Mouse (Mus musculus): ENCODE measurements around the gene 0610010F05Rik. TPM values are rescaled to one million over a fixed set of nuclear protein-coding genes. Genes with fewer than 3 reads are reported as not detected.

0610010F05Rik gene
- polyA plus RNA-seq (2015; fragmentation: Nextera tagmentation; extraction: Ambion mirVana) = 114 and 119 TPM in 2 replicates

- Histone ChIP-seq H3K27ac (peak within 1 kb of the TSS; percentile 94), H3K27me3 (no peaks in the 10 kb centered on the region), H3K4me2 (peak within 1 kb of the TSS; percentile 67), H3K9me3 (replicated peaks) (no peaks in the 10 kb centered on the region), H3K4me1 (peaks cover 30% of the 10 kb centered on the region), H3K4me3 (peak within 1 kb of the TSS; percentile 87), H3K9ac (peak within 1 kb of the TSS; percentile 95), H3K36me3 (ENCODE audit: poor library complexity, severe bottlenecking) (peaks cover 11% of the 10 kb centered on the region)
- ATAC-seq = peak; percentile 100
- WGBS = under 1% methylated on average over 83 of the region's 103 CpGs
Observed at GRCm38 (mm10) chr11:23632945-23633878, at the start of gene 0610010F05Rik. 0610010F05Rik (minus strand) TSS chr11:23633639.

DNA sequence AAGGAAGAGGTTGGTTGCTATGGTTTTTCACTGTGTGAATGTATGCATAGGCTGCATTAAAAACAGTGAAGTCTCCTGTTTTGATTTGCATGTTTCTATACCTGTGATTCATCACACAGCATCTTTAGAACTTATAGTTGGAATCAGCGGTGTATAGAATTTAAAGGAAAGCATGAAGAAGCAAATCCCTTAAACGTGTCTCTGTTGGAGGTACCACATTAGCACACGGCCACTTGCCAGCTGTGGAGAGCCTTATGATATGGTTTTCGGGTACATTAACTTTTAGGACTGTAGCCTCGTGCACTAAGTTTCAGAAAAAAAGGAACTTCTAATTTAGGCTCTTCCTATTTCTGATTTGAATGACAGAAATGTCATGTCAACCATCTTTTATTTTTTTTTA is 49.1 kb upstream of the 0610010F05Rik start:
- Histone ChIP-seq H3K4me2 (no peak overlapping the region), H3K27ac (no peak overlapping the region), H3K9me3 (replicated peaks) (no peaks in the 10 kb centered on the region), H3K4me3 (no peak overlapping the region), H3K9ac (no peak overlapping the region), H3K27me3 (no peaks in the 10 kb centered on the region), H3K4me1 (no peaks in the 10 kb centered on the region), H3K36me3 (ENCODE audit: poor library complexity, severe bottlenecking) (peaks cover 56% of the 10 kb centered on the region)
- 88% methylated on average over 5 of the region's 5 CpGs for WGBS
- no peak for ATAC-seq

DNA sequence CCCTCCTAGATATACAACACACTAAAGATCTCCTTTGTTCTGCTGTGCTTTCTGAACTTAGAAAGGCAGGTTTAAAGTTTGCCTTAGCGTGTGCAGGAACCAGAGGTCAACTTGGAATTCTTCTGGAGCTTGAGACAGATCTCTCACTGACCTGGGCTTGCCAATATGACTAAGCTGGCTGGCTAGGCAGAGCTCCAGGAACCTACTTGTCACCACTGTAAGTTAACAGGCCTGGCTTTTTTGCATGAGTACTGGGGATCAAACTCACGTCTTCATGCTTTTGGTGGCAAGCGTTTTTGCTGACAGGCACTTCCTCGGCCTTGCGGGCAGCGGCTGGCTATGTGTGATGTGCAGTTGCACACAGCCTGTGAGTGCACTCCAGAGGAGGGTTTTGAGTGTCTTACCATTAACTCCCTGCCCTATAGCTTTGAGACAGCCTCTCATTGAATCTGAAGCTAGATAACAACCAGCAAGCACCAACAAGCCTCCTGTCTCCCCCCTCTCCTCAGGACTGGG is 47.1 kb upstream of the 0610010F05Rik start:
- WGBS = 88% methylated on average over 6 of the region's 6 CpGs
- Histone ChIP-seq H3K27me3 (no peaks in the 10 kb centered on the region), H3K36me3 (ENCODE audit: poor library complexity, severe bottlenecking) (peaks cover 69% of the 10 kb centered on the region), H3K4me3 (no peak overlapping the region), H3K9ac (no peak overlapping the region), H3K27ac (no peak overlapping the region), H3K9me3 (replicated peaks) (no peaks in the 10 kb centered on the region), H3K4me1 (no peaks in the 10 kb centered on the region), H3K4me2 (no peak overlapping the region)
- ATAC-seq = no peak

DNA sequence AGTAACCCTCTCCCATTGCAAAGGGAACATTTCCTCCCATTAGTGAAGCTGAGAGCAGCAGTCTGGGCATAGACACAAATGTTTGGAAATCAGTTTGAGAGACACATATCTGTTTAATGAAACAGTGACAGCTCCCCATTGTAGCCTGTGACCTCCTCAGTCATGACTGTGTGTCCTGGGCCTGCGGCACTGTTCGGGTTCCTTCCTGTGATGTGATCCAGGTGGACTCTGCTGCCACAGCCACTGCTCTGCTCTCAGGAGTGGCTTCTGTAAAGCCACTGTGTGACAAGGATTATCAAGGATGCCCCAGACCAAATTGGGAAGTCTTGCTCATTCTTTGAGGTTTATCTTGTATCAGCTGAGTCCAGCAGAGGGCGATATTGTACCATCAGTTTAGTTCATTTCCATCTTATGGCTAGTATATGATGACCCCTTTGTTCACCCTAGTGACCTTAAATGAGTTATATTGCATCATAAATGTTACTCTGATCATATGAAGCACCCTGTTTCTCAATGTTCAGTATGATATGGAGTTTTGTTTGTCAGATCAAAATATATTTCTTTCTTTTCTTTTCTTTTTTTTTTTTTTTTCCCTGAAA is 45.7 kb upstream of the 0610010F05Rik start:
- H3K36me3 ChIP-seq (ENCODE audit: poor library complexity, severe bottlenecking) = peaks cover 83% of the 10 kb centered on the region
- WGBS = 56% methylated on average over 3 of the region's 3 CpGs
- no peaks in the 10 kb centered on the region for H3K27me3 ChIP-seq
- H3K4me1 ChIP-seq = no peaks in the 10 kb centered on the region
- H3K27ac ChIP-seq = no peak overlapping the region
- ATAC-seq = peak; percentile 45; the same call in 1 of the 2 replicates
- no peak overlapping the region for H3K9ac ChIP-seq
- no peak overlapping the region for H3K4me2 ChIP-seq
- no peak overlapping the region for H3K4me3 ChIP-seq
- H3K9me3 ChIP-seq (replicated peaks) = no peaks in the 10 kb centered on the region

GRCm38 (mm10) chr11:23676100-23676499 is 42.7 kb upstream of the 0610010F05Rik start:
- no peaks in the 10 kb centered on the region for H3K9me3 ChIP-seq (replicated peaks)
- H3K4me2 ChIP-seq = no peak overlapping the region
- ATAC-seq = no peak
- H3K9ac ChIP-seq = no peak overlapping the region
- no peaks in the 10 kb centered on the region for H3K27me3 ChIP-seq
- WGBS = 94% methylated on average over 5 of the region's 5 CpGs
- peaks cover 81% of the 10 kb centered on the region for H3K36me3 ChIP-seq (ENCODE audit: poor library complexity, severe bottlenecking)
- no peak overlapping the region for H3K4me3 ChIP-seq
- H3K4me1 ChIP-seq = no peaks in the 10 kb centered on the region
- no peak overlapping the region for H3K27ac ChIP-seq

GRCm38 (mm10) chr11:23672256-23672749 is 38.9 kb upstream of the 0610010F05Rik start:
- Histone ChIP-seq H3K4me3 (no peak overlapping the region), H3K36me3 (ENCODE audit: poor library complexity, severe bottlenecking) (peaks cover 54% of the 10 kb centered on the region), H3K9me3 (replicated peaks) (no peaks in the 10 kb centered on the region), H3K9ac (no peak overlapping the region), H3K27ac (no peak overlapping the region), H3K27me3 (no peaks in the 10 kb centered on the region), H3K4me1 (peaks cover 3% of the 10 kb centered on the region; the same call in 1 of the 2 replicates), H3K4me2 (no peak overlapping the region)
- 87% methylated on average over 4 of the region's 4 CpGs for WGBS
- no peak for ATAC-seq

DNA sequence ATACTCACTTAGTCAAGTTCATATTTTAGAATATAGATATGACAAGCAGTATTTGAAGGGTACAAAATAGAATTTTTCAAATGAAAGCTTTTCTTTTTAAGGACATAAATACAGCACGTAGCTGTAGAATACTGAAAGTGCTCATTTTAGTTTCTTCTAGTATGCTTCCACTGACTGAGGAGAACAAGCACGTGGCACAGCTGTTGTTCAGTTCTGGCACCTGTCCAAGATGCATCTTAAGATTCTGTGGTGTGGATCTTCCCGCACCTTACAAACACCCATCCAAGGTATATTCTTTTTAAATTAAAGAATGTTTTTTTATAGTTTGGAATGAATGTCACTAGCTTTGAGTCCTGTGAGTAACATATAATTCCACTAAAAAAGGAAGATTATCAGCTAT is 33.7 kb upstream of the 0610010F05Rik start:
- peak overlapping the region; percentile 78; the same call in 1 of the 2 replicates for H3K9ac ChIP-seq
- H3K4me3 ChIP-seq = peak overlapping the region; percentile 91
- H3K36me3 ChIP-seq (ENCODE audit: poor library complexity, severe bottlenecking) = peaks cover 7% of the 10 kb centered on the region; the same call in 1 of the 2 replicates
- ATAC-seq = no peak
- peaks cover 23% of the 10 kb centered on the region for H3K4me1 ChIP-seq
- H3K4me2 ChIP-seq = peak overlapping the region; percentile 75
- 19% methylated on average over 3 of the region's 3 CpGs for WGBS
- H3K27ac ChIP-seq = no peak overlapping the region
- no peaks in the 10 kb centered on the region for H3K9me3 ChIP-seq (replicated peaks)
- no peaks in the 10 kb centered on the region for H3K27me3 ChIP-seq

DNA sequence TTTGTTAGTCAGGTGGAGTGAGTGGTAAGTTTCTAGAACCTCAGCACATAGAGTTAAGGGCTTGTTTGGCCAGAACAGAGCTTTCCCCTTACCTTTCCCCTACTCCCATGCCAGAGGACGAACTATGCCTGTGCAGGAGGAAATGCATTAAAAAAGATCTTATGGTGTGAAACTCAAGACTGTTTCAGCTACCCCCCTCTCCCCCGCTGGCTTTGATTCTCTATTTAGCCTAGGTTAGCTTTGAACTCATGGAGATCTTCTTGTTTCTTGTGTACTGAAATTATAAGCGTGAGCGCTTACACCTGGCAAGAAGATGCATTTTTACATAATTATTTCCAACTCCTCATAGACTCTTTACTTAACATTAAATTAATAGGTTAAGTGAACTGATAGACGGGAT is 33.1 kb upstream of the 0610010F05Rik start:
- H3K9ac ChIP-seq = peak overlapping the region; percentile 78
- H3K27me3 ChIP-seq = no peaks in the 10 kb centered on the region
- WGBS = 8% methylated on average over 5 of the region's 5 CpGs

GRCm38 (mm10) chr11:23665798-23666501 is 32.5 kb upstream of the 0610010F05Rik start, which contains the start of gene Pex13:
Pex13 (minus strand) TSS chr11:23665959.
- Histone ChIP-seq H3K9ac (peak within 1 kb of the TSS; percentile 93), H3K27me3 (no peaks in the 10 kb centered on the region), H3K36me3 (ENCODE audit: poor library complexity, severe bottlenecking) (peaks cover 2% of the 10 kb centered on the region; the same call in 1 of the 2 replicates), H3K27ac (peak within 1 kb of the TSS; percentile 93), H3K4me2 (peak within 1 kb of the TSS; percentile 75), H3K4me3 (peak within 1 kb of the TSS; percentile 91), H3K9me3 (replicated peaks) (no peaks in the 10 kb centered on the region), H3K4me1 (peaks cover 23% of the 10 kb centered on the region)
- peak; percentile 98 for ATAC-seq
- under 1% methylated on average over 48 of the region's 49 CpGs for WGBS

More for the DNA sequence above, 33.1 kb upstream of the 0610010F05Rik start:
- H3K9me3 ChIP-seq (replicated peaks) = no peaks in the 10 kb centered on the region
- no peak for ATAC-seq
- H3K4me2 ChIP-seq = peak overlapping the region; percentile 75
- peaks cover 23% of the 10 kb centered on the region for H3K4me1 ChIP-seq
- H3K27ac ChIP-seq = peak overlapping the region; percentile 93
- peak overlapping the region; percentile 91 for H3K4me3 ChIP-seq
- H3K36me3 ChIP-seq (ENCODE audit: poor library complexity, severe bottlenecking) = peaks cover 3% of the 10 kb centered on the region; the same call in 1 of the 2 replicates

DNA sequence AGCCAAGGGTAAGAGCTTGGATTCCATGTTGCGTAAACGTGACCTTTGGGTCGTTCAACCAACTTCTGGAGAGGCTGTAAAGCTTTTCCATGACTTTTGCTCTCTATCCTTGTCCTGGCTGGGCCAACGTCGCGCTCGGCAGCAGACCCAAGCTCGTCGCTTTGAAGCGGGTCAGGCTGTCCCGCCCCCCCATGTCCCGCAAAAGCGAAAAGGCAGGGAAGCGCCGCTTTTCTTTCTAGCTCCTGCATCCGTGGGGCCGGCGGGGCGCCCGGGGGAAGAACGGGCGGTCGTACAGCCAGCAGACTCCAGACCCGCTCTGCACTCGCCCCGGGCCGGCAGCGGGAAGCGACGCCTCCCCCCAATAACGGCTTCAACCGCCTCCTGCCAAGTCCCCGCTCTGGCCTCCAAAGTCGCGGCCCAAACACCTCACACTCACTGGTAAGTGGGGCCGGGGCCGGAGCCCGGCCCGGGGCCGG is 31.9 kb upstream of the 0610010F05Rik start, which contains the start of gene Pus10:
Pus10 (plus strand) TSS at position 364 of the 476 bp plus-strand sequence.
- ATAC-seq = peak; percentile 63
- peak within 1 kb of the TSS; percentile 91 for H3K4me3 ChIP-seq
- peak within 1 kb of the TSS; percentile 75 for H3K4me2 ChIP-seq
- H3K9ac ChIP-seq = peak within 1 kb of the TSS; percentile 93
- no peaks in the 10 kb centered on the region for H3K36me3 ChIP-seq (ENCODE audit: poor library complexity, severe bottlenecking)
- no peaks in the 10 kb centered on the region for H3K9me3 ChIP-seq (replicated peaks)
- H3K4me1 ChIP-seq = peaks cover 23% of the 10 kb centered on the region
- no peaks in the 10 kb centered on the region for H3K27me3 ChIP-seq
- H3K27ac ChIP-seq = peak within 1 kb of the TSS; percentile 93
- WGBS = under 1% methylated on average over 37 of the region's 40 CpGs

DNA sequence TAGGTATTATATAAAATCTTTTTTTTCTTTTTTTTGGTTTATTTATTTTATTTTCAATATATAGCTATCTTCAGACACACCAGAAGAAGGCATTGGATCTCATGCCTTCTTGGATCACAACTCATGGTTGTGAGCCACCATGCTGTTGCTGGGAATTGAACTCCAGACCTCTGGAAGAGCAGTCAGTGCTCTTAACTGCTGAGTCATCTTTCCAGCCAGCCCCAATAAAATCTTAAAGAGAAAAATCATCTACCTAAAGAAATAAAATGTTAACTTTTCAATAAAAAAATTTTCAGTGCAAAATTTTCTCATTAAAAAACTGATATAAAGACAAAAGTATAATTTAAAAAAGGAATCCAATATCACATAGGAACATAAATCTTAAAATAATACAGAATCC is 30.8 kb upstream of the 0610010F05Rik start:
- H3K4me2 ChIP-seq = peak overlapping the region; percentile 36; the same call in 1 of the 2 replicates
- no peaks in the 10 kb centered on the region for H3K36me3 ChIP-seq (ENCODE audit: poor library complexity, severe bottlenecking)
- H3K27me3 ChIP-seq = no peaks in the 10 kb centered on the region
- H3K9me3 ChIP-seq (replicated peaks) = no peaks in the 10 kb centered on the region
- H3K27ac ChIP-seq = no peak overlapping the region
- H3K9ac ChIP-seq = no peak overlapping the region
- no peak overlapping the region for H3K4me3 ChIP-seq
- H3K4me1 ChIP-seq = peaks cover 23% of the 10 kb centered on the region
- no peak for ATAC-seq
